Mouse (Mus musculus): ENCODE data around the gene Coq8b.
A peak's percentile ranks its signal among the peaks of the same experiment; 100 is the strongest.

GRCm38 (mm10) chr7:27195681-27196611 lies 36.9 kb upstream of the Coq8b start, which contains the start of the genes BC024978 and Snrpa:
- TF ChIP-seq CTCF (IDR thresholded peaks at IDR 0.05; ENCODE audit: control insufficient read depth, insufficient read depth, insufficient read length) (no peak), USF1 (IDR thresholded peaks at IDR 0.05; ENCODE audit: low read depth) (peak; percentile 99), FOSL1 (IDR thresholded peaks at IDR 0.05; ENCODE audit: insufficient read depth, low read length, poor library complexity, severe bottlenecking) (no peak), CEBPB (IDR thresholded peaks at IDR 0.05; ENCODE audit: low read depth) (no peak), MYOG (IDR thresholded peaks at IDR 0.05; ENCODE audit: control insufficient read depth, extremely low read depth, insufficient read length) (no peak), MYOD1 (IDR thresholded peaks at IDR 0.05; ENCODE audit: control insufficient read depth, insufficient read length, low read depth) (peak; percentile 85), MAX (IDR thresholded peaks at IDR 0.05) (peak; percentile 87)

Measured in C2C12 (cell line).